Mouse (Mus musculus) lung, postnatal 25 days (tissue): ENCODE measurements around the gene Ankrd33b.
A peak's percentile ranks its signal among the peaks of the same experiment; 100 is the strongest.

Source experiments
- DNase-seq: peaks from one replicate; pipeline ENCODE4 v3.0.0; 2022; ENCODE audit warnings: low spot score

The Ankrd33b gene

DNA sequence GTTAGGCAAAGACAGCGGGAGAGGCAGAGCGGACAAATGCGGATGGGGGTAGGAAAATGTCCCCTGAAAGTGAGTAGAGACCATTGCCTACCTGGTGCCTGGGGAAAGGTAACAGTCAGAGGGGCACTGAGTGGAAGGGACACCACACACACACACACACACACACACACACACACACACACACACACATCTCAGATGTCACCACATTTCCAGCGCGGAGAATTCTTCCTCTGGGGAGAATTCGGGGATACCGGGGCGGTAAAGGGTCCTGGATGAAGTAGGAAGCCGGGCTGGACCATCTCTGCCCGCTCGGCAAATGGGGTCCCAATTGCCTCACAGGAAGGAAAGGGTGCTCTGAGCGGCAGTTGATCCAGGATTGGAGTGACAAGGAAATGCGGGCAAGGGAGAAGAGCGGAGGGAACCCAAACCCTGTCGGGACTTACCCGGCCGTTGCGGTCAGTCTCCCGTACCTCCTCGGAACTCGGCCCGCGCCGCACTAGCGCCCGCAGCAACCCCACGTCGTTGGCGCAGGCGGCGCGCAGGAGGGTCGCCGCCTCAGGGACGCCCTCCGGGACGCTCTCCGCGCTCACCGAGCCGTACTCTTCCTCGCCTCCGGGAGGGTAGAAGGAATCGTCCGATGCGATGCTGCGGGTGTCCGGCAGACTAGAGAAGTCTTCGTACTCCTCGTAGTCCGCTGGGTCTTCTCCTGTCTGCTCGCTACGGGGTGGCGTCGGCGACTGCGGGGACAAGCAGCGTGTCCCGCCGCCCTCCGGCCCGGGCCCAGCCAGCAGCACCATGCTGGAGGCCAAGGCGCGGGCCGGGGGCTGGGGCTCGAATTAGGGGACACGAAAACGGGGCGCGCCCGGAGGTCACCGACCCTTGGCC lies 688 bp downstream of the Ankrd33b start:
- DNase-seq, result no peak

DNA sequence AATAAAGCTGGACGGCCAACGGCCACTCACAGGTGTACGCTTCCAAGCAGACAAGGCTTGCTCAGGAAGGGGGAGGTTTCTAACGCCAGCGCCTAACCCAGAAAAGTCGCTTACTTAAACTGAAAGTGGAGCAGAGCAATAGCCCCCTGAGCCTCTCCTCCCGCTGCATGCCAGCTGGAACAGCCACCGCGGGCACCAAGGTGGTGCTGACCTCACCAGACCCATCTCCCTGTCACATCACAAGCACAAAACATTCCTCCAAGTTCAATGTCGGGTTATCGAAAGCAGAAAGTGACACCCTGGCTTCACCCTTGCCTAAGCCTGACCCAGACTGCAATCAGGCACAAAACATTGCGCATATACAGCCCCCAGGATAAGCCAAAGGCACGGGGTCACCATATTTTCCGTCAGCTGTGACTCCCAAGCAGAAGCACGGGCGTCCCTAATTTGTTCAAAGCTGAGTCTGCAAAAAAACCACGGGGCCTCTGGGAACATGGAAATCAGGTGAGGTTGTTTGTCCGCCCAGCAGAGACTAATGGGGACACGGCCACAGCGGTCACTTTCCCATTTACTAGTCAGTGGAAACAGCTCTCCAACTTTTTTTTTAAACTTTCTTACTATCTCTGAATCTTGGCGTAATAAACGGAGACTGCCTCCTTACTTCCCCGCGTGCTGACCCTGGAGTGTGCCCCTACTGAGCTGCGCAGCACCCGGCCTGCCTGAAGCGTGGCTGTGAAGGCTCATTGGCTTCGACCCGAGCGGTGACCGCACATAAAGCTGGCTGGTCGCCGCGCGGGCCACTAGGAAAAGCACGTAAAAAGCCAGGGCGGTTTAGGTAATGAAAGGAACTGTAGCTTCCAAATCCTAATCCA lies 1.6 kb downstream of the Ankrd33b start:
- DNase-seq, result no peak

DNA sequence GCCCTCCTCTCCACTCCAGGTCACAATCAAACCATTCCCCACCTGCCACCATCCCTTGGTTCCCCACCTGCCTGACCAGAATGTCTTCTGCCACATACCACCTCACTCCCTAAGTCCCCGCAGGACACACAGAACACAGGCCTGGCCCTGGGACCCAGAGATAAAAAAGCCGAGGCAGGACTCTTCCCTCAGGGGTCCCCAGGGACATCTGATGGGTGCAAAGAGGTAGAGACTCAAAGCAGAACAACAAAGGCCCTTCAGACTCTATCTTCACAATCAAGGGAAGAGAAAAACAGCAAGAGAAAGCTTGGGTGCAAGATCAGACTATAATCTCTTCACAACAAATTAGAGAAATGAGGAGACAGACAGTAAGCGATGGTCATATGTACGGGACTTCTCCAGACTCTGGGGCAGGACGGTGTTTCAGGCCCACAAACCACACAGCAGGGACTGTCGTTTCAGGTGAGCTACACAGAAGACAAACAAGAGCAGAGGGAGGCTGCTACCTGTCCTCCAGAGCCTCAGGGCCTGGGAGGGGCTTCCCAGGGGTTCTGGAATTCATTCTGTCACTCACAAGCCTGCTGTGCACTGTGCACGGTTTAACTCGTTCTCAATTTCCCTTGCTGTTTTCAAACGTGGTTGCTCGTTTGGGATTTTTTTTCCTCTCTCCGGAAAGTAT lies 2.3 kb downstream of the Ankrd33b start:
- no peak for DNase-seq

DNA sequence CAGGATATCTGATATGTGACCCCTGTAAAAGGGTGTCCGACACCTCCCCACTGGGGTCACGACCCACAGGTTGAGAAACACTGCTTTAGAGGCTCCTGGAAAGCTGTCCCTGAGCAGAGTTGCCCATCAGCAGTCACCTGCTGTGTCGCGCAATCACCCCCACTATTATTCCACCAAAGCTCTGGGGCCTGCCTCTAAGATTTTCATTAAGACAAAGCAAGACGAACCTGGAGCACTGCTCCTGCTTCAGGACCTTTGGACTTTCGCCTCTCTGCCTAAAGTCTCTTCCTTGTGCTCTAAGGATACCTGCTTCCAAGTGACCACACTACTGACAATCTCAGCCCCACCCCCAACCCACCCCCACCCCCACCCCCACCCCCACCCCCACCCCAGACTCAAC lies 3.1 kb downstream of the Ankrd33b start:
- DNase-seq, result no peak

DNA sequence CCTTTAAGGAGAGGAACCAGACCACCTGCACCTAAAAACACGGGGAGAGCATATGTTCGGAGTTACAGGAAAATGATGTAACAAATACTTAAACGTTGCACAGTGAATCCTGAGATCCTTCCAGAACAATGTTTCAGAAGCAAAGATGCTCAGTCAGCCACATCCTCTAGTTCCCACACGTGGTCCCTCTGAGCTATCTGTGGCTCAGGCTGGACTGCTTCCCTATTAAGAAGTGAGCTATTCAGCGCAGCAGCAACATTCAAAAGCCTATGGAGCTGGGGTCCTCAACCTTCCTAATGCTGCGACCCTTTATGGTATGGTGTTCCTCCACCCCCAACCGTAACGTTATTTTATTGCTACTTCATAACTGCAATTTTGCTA lies 3.6 kb downstream of the Ankrd33b start:
- no peak for DNase-seq

DNA sequence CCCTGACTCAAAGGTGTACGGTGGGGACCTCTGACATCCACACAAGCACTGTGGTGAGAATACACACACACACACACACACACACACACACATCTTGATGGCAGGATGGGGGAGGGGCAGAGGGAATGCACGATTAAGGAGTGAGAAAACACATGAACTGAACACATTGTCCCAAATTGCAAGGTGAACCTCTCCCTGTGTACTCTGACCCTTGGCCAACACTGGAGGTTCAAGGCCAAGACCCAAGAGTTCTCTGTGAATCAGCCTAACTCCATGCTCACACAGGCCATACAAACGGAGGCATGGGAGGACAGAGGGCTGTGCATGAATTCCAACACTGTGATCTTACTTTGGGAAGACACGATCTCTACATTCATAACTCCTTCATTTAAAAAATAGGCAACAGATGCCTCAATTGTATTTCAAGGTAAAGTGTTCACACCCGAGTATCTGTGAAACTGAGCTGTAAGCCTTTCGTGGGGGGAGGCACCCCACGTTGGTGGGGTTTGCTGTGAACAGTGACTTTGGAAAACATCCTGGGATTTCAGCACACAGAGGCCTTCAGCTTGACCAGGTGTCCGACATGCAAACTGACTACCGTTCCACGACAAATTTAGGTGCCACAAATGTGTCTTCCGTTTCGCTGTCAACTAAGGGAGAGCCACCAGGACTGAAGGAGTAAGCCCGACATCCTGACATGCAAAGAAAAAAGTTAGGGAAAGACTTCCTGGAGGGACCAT lies 4.1 kb downstream of the Ankrd33b start:
- no peak for DNase-seq

DNA sequence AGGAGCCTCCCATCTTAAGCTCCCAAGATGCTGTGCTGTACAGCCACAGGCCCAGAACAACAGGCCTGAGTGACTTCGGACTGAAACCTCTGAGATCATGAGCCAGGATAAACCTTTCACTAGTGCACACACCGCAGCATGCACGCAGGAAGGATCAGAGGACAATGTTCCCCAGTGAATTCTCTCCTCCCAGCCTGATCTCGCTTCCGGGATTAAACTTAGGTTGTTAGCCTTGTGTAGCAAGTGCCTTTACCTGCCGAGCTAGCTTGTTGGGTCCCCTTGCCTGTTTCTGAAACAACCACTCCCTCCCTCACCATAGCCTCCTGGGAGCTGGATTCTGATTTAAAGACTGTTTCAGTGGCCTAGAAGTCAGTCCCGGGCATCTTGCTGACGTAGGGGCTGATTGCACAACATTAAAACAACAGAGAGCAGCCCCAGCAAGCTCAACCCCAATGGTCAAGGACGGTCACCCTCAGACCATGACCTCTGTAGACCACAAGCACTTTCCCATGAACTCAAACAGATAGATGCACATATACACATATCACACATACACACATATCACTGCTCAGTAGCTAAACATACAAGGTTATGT lies 6.2 kb downstream of the Ankrd33b start:
- no peak for DNase-seq

DNA sequence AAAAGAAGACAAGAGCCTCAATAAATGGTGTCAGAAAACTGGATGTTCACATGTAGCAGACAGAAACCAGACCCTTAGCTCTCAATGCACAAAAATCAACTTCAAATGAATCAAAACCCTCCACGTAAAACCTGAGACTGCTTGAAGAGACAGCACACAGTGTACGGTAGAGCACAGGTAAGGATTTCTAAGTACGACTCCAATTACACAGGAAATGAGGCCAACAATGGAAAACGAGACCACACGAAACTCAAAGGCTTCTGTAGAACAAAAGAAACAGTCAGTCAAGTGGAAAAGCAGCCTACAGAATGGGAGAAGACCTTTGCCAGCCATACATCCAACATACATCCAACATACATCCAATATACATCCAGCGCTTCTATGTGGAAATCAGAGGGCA lies 6.9 kb downstream of the Ankrd33b start:
- no peak for DNase-seq

DNA sequence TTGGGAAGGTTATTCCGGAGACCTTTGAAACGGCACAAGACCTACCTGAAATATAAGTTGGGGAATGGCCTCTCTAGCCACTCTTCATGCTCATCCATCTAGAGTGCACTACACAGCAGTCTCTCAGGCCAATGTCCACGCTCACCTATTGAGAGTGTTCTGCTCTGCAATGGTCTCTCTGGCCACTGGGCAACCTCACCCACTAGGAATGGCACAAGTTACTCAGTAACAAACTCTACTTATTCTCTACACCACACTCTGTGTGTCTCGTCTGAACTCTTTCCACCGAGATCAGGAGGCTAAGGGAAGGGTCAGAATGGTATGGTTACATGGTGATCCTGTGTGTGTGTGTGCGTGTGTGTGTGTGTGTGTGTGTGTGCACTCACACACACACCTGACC lies 7.7 kb downstream of the Ankrd33b start:
- DNase-seq, result no peak

DNA sequence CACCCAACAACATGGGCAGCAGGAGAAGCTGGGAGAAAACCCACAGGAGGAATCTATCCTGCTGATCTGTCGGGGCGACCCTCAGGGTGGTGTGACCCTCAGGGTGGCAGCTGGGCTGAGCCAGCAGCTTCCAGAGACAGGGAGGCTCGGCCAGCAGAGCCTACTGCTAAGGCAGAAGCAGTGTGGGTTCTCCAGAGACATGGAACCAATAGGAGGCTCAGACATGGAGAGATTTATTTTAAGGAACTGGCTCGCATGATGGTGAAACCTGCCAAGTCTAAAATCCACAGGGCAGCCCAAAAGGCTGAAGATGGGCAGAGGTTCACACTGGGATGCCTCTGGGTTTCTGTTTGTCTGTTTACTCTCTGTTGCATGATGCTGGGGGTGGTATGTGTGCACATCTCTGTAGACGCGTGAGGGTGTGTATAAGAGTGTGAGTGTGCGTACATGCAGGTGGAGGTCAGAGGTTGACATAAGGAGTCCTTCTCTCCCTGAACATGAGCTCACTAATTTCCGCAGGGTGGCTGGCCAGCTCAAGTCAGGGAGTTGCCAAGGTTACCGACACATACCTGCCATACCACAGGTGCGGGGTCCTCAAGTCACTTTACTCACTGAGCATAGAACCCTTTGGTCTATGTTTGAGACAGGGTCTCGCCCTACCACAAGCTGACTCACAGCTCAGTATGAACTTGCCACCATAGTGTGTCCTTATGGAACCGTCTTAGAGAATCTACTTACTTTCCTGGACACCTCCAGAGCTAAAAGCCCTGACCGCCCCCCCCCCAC lies 14.8 kb downstream of the Ankrd33b start:
- DNase-seq, result no peak

DNA sequence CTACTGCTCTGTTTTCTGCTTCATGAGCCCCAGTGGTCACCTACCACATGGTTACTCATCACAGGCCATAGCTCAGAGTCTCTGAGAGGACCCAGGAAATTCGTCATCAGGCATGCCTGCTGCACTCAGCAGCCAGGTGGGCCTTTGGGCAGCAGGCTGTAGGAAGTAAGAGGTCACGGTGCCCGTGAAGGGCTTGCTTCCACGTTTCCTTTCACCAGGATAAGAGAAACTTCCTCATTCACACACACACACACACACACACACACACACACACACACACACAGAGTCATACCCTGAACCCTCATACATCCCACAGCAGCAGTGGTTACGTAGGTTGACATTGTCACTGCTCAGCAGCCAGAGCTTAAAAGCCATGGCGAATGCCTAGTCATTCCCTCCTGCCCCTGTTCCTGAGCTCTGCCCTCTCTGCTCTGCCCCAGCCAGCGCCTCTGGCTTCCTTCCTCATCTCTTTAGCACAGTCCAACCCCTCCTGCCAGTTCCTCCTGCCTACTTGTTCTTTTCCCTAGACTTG lies 17.6 kb downstream of the Ankrd33b start:
- DNase-seq, result no peak

DNA sequence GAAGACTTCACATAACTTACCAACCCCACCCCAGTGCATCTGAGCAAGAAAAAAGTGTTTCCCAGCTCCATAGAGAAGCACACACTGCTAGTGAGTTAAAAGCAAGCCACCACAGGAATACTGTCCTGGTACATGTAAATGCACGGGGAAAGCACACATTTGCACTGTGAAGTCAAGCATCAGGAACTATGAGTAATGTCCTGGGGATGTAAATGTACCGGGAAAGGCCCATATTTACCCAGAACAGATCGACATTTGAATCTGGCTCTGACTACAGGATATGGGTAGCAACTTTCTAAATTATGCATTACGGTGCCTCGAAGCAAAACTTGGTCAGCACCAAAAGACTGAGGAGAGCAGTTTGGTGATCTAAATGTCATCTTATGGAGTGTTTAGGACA lies 18.5 kb downstream of the Ankrd33b start:
- DNase-seq, result no peak

DNA sequence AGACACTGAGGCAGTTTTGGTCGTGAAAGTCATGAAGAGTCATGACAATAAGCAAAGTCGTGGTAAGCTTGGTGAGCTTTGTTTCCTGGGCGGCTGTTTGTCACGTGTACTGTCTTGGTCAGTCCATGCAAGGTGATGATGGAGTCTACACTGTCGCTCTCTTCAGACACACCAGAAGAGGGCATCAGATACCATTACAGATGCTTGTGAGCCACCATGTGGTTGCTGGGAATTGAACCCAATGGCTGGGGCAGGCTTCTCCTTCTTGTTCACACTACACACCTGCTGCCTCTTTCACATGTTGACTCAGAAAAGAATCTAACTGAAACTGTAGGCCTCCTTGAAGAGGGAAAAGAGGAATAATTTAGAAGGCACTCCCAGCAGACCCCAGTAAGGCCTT lies 19.3 kb downstream of the Ankrd33b start:
- DNase-seq, result no peak

DNA sequence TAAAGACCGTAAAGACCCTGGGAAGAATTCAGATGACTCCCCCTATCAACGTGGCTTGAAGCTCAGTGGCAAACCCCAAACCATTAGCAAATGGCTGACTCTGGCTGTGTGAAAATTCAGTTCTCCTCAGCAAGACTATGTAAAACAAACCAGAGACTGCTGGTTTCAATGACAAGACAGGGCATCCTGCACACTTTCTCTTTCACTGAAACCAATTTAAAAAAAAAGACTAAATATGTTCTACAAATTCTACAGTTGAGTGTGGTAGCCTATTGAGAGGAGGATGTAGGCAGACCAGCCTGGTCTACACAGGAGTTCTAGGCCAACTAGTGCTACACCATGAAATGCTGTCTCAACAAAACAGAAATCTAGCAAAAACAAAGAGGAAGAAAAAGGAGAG lies 21.0 kb downstream of the Ankrd33b start:
- DNase-seq, result no peak

DNA sequence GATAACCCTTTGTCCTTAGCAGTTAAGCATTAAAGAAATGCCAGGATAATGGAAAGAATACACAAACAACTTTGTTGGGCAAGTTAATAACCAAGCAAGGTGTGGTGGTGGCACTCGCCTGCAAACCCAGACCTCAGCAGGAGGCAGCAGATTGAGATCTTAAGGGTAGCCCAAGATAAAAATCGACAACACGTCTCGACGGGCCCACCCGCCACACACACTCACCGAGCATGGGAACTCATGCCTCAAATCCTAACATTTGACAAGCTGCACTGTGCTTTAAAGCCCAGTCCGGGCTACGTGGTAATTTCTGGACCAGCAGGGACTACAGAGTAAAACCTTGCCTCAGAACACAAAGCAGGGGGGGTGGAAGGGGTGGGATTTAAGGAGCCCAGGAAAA lies 22.2 kb downstream of the Ankrd33b start:
- DNase-seq, result no peak

DNA sequence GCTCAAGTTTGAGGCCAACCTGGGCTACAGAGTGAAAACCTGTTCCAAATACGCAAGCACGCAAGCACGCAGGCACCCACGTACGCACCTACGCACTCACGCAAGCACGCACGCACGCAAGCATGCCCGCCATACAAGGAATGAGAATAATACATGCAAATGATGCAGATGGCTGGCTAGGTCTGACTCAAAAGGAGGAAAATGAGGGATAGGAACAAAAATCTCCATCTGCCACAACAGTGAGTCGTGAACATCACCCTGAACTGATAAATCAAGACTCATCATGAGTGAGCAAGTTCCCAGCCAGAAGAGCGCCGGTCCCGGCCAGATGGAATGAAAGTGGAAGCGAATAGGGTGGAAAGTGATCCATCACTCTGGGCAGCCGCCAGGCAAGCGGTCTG lies 22.7 kb downstream of the Ankrd33b start:
- no peak for DNase-seq

DNA sequence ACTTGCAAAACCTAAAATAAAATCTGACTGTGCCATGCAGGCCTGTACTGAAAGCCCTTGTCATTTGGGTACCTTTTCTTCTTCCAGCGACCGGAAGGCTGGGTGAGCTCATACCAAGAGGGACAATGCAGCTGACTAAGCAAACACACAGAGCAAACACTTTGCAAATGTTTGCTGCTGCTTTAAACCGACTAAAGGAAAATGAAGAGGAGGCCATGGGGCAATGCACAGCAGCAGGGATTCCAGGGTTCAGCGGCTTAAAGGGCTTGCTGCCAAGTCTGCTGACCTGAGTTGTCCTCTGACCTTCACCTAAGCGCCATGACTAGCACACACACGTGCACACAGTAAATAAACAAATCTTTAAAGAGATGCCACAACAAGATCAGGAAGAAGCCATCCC lies 23.9 kb downstream of the Ankrd33b start:
- no peak for DNase-seq

DNA sequence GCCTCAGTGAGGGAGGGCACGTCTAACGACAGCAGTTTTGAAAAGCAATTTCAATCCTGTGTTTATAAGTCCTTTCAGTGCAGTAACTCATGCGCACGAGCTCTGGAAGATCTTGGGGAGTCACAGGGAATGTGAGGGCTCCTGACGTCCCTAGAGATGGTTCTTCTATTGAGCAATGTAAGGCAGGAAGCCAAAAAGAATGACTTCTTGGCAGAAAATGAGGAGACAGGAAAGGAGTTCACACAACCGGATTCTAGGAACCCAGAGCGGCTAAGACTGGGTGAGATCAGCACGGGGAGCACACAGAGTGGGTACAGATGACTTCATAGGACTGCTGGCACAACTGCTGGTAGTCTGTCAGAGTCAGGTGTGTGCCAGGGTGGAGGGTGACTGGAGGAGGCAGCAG lies 25.0 kb downstream of the Ankrd33b start:
- DNase-seq, result peak; percentile 81

DNA sequence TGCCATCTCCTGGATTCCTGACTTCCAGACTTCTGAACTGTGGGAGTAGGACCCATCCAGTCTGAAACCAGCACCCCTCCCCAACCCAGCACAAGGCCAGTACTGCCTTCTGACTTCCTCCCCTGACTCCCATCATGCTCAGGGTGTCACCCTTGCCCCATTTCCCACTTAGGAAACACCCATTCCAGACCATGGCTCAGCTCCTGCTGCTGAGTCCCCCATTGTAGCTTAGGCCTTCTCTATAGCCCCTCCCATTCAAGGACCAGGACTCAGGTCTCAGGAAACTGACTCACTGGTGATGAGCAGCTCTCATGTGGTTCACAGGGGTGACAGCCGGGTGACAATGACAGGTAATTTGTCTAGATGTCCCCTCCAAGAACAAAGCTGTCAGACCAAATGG lies 25.5 kb downstream of the Ankrd33b start:
- DNase-seq, result no peak

DNA sequence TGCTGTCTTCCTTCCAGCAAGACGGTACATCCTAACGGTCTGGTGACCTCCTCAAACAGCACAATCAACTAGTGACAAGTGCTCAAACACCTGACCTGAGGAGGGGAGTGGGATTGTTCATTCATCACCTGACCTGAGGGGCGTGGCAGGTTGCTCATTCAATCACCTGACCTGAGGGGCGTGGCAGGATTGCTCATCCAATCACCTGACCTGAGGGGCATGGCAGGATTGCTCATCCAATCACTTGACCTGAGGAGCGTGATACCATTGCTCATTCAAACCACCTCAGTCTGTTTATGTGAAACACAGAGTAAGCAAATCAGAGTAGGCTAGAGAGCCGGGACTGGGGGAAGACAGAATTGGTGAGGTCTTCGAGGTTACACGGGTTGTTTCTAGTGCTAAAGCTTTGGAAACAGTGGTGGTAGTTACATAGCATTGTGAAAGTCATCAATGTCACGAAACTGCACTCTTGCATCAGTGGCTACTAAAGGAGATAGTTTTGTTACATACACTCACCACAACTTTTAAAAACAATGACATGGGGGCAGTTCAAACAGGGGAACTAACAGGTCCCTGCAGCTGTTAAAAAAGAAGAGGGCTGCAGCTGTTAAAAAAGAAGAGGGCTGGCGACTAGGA lies 28.8 kb downstream of the Ankrd33b start:
- DNase-seq, result no peak
